Mouse (Mus musculus) layer of hippocampus, adult 8-10 months (tissue): ENCODE measurements around the gene Cenpw. TPM values are rescaled to one million over a fixed set of nuclear protein-coding genes. Genes with fewer than 3 reads are reported as not detected.

Experiments used
- DNase-seq, 2 experiments: peaks; one replicate each; pipeline ENCODE4 v3.0.0; 2022; ENCODE audit warnings: low spot score in 2 of 2
- total RNA-seq, 4 experiments: library from RNA; stranded (reverse); gene quantifications; 2 replicates each; pipeline ENCODE4 v1.2.4; 2022

Gene Cenpw
- 1 to 10 TPM; 1.0 to 2.9 (median 2.2) TPM for total RNA-seq

- DNase-seq: peak; percentile 75 to 81
Measured at GRCm38 (mm10) chr10:30199916-30200826, at the start of gene Cenpw. Gene Cenpw (minus strand): TSS chr10:30200560.

GRCm38 (mm10) chr10:30249654-30250053 lies 49.3 kb upstream of the Cenpw start:
- DNase-seq: no peak

GRCm38 (mm10) chr10:30199501-30199900 lies 859 bp downstream of the Cenpw start:
- DNase-seq: no peak

- no peak for DNase-seq
Measured at GRCm38 (mm10) chr10:30167700-30168099, 32.7 kb downstream of the Cenpw start.
